Mouse (Mus musculus) kidney, postnatal 0 days (tissue): ENCODE measurements around the gene Birc5. TPM values are rescaled to one million over a fixed set of nuclear protein-coding genes. Genes with fewer than 3 reads are reported as not detected.

Experiments used
- ATAC-seq: fragments of 200-750 bp; cut with Nextera tagmentation; replicated peaks from 2 replicates; pipeline ENCODE4 v1.8.0; 2017; ENCODE audit warnings: low read depth, moderate number of reproducible peaks, moderate TSS enrichment, moderate library complexity; ENCODE audit not compliant: low FRiP score
- DNase-seq: peaks from one replicate; pipeline ENCODE4 v3.0.0-alpha.2; 2016; ENCODE audit warnings: low spot score
- H3K27ac ChIP-seq: fragments of 300-500 bp; sonication (generic); 2 replicates; pipeline ENCODE4 v1.5.1; 2014; ENCODE audit warnings: mild to moderate bottlenecking
- H3K27me3 ChIP-seq: fragments of 300-500 bp; sonication (generic); 2 replicates; pipeline ENCODE4 v1.6.1; 2014; ENCODE audit warnings: low read length, mixed read lengths; ENCODE audit not compliant: insufficient read depth
- H3K36me3 ChIP-seq: fragments of 300-500 bp; sonication (generic); 2 replicates; pipeline ENCODE4 v1.6.1; 2014; ENCODE audit warnings: low read length, mixed read lengths; ENCODE audit not compliant: insufficient read depth
- H3K4me1 ChIP-seq: fragments of 300-500 bp; sonication (generic); replicated peaks from 2 replicates; pipeline ENCODE4 v1.6.1; 2014; ENCODE audit warnings: antibody characterized with exemption, low read length, mixed read lengths; ENCODE audit not compliant: insufficient read depth
- H3K4me2 ChIP-seq: fragments of 300-500 bp; sonication (generic); 2 replicates; pipeline ENCODE4 v1.6.1; 2014; ENCODE audit warnings: mild to moderate bottlenecking, low read length, moderate library complexity, mixed read lengths
- H3K4me3 ChIP-seq: fragments of 300-500 bp; sonication (generic); replicated peaks from 2 replicates; pipeline ENCODE4 v1.5.1; 2014; ENCODE audit warnings: low read depth, low read length
- H3K9ac ChIP-seq: fragments of 300-500 bp; sonication (generic); 2 replicates; pipeline ENCODE4 v1.6.1; 2014; ENCODE audit warnings: low read depth, low read length
- H3K9me3 ChIP-seq: fragments of 300-500 bp; sonication (generic); replicated peaks from 2 replicates; pipeline ENCODE4 v1.6.1; 2016; ENCODE audit warnings: low read length, inconsistent platforms, mixed read lengths
- CTCF ChIP-seq: IDR thresholded peaks from 2 replicates; pipeline ENCODE4 v1.5.1; 2016; ENCODE audit warnings: antibody characterized with exemption, low read depth, mild to moderate bottlenecking, moderate library complexity
- WGBS: fragments of 180-500 bp; shearing (Covaris S2); extraction: QIAGEN DNeasy Blood & Tissue Kit; methylation state at CpG from one replicate; pipeline ENCODE4 v1.1.7; 2014; 5-methylcytosine and 5-hydroxymethylcytosine counted together
- polyA plus RNA-seq: library from polyadenylated mRNA; unstranded; fragments of >200 nt; fragmentation: Nextera tagmentation; extraction: Ambion mirVana; gene quantifications from 2 replicates; pipeline ENCODE4 v1.2.1, GENCODE M21; 2015

Gene Birc5
- polyA plus RNA-seq, 1 experiment from 2014 or later, result 145 TPM

DNA sequence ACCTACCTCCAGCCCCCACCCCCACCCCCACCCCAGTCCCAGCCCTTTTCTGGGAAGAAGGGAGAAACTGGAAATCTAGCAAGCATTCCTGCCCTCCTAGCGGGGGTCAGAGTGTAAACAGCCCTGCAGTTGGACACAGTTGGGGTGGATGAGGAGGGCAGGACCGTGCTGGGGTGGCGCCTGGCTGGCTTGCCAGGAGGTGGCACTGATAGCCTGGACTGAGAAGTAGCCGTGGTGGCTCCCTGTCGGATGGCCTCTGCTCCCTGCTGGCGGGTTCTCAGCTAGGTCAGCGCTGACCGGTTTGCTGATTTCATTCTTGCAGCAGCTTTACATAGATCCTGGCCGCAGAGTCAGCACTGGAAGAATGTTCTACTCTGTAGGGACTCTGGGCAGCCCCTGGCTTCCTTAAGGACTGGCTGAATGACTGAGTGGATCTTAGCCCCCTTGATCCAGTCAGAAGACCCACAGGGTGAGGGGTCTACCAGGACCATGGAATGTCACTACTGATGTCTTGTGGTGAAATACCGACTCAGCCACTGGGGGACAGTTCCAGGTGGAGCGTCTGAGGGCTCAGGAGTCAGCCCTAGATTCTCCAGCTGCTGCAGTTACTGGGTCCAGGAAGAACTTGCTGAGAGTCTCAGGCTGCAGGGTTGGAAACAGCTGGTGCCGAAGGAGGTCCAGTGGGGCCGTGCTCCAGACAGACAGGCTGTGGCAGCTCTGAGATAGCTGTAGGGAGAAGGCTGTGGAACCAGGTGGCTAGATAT lies 41.6 kb downstream of the Birc5 start:
- Histone ChIP-seq H3K4me2 (no peak overlapping the region), H3K27ac (no peak overlapping the region), H3K9ac (no peak overlapping the region), H3K4me1 (peaks cover 41% of the 10 kb centered on the region), H3K27me3 (peaks cover 4% of the 10 kb centered on the region; the same call in 1 of the 2 replicates), H3K36me3 (no peaks in the 10 kb centered on the region), H3K9me3 (no peaks in the 10 kb centered on the region), H3K4me3 (no peak overlapping the region)
- TF ChIP-seq CTCF, result peak; percentile 57
- WGBS, result 29% methylated on average over 13 of the region's 13 CpGs
- peak; percentile 62; the same call in 1 of the 2 replicates for ATAC-seq
- DNase-seq, result peak; percentile 62

DNA sequence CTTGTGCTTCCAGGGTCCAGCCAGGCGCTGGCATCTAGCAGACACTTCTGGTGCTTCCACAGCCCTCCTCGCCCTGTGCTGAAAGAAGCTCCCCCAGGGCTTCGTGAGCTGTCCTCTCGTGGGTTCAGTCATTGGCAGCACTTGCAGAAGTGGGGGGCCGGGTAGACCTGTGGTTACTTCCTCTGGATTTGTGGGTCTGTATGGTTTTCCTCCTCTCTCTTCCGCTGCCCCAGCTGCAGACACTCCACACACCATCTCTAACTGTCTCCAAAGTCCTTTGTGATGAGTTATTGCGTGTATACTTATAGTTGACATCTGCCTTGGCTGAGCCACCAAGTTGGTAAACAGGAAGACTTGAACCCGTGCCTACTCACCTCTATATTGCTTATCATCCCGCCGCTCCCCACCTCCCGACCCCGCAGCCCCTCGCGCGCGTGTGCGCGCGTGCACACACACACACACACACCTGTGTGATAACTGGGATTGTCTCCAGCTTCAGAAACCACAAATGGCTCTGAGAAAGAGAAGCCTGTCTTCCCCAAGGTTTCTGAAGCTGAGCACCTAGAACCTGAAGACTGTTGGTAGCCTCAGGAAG lies 42.6 kb downstream of the Birc5 start:
- no peak for TF ChIP-seq CTCF

DNA sequence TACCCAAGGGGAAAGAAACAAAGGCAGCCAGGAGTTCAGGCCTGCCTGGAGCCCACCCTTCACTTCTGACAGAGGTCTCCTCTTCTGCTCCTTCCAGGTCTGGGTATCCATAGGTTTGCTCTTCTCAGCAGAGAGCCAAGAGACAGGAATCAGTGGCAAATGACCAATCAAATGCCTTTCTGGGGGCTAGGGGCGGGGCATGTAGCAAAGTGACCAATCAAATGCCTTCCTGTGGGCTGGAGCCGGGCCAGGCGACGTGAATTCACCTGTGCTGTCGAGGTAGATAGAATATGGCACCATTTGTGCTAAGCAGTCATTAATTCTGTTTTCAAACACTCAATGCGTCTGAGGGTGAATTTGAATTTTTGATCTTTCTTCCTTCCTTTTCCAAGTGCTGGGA lies 43.1 kb downstream of the Birc5 start:
- DNase-seq, result no peak
- no peak for ATAC-seq

More for the DNA sequence above, 42.6 kb downstream of the Birc5 start:
- no peak for DNase-seq
- Histone ChIP-seq H3K4me3 (no peak overlapping the region), H3K9ac (no peak overlapping the region), H3K27me3 (peaks cover 4% of the 10 kb centered on the region; the same call in 1 of the 2 replicates), H3K27ac (no peak overlapping the region), H3K4me2 (no peak overlapping the region), H3K4me1 (peaks cover 34% of the 10 kb centered on the region), H3K36me3 (no peaks in the 10 kb centered on the region), H3K9me3 (no peaks in the 10 kb centered on the region)
- WGBS, result 92% methylated on average over 19 of the region's 19 CpGs
- no peak for ATAC-seq

DNA sequence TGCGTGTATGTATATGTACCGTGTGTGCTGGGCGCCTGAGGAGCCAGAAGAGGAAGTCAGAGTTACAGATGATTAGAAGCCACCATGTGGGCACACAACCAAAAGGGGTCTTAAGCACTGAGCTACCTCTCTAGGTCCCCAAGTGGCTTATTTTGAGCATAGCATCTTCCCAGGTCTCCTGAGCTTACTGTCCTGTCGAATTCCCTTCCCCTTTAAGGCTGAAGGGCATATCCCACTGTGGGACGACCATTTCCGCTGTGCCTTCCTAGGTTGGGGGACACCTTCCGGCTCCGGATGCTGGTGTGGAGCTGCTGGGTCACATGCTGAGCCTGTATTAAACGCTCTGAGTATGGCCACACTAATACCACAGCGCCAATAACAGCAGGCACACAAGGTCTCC lies 45.6 kb downstream of the Birc5 start:
- Histone ChIP-seq H3K9ac (no peak overlapping the region), H3K4me2 (no peak overlapping the region), H3K27me3 (no peaks in the 10 kb centered on the region), H3K36me3 (no peaks in the 10 kb centered on the region), H3K27ac (no peak overlapping the region), H3K9me3 (no peaks in the 10 kb centered on the region), H3K4me3 (no peak overlapping the region), H3K4me1 (peaks cover 21% of the 10 kb centered on the region)
- 59% methylated on average over 10 of the region's 10 CpGs for WGBS
- DNase-seq (no peak), ATAC-seq (no peak)
- no peak for TF ChIP-seq CTCF

More for the DNA sequence above, 43.1 kb downstream of the Birc5 start:
- H3K9me3 ChIP-seq, result no peaks in the 10 kb centered on the region
- H3K9ac ChIP-seq, result no peak overlapping the region
- TF ChIP-seq CTCF, result no peak
- H3K4me2 ChIP-seq, result no peak overlapping the region
- H3K27ac ChIP-seq, result no peak overlapping the region
- WGBS, result 76% methylated on average over 6 of the region's 6 CpGs
- peaks cover 4% of the 10 kb centered on the region; the same call in 1 of the 2 replicates for H3K27me3 ChIP-seq
- H3K4me1 ChIP-seq, result peaks cover 34% of the 10 kb centered on the region
- H3K4me3 ChIP-seq, result no peak overlapping the region
- H3K36me3 ChIP-seq, result no peaks in the 10 kb centered on the region

DNA sequence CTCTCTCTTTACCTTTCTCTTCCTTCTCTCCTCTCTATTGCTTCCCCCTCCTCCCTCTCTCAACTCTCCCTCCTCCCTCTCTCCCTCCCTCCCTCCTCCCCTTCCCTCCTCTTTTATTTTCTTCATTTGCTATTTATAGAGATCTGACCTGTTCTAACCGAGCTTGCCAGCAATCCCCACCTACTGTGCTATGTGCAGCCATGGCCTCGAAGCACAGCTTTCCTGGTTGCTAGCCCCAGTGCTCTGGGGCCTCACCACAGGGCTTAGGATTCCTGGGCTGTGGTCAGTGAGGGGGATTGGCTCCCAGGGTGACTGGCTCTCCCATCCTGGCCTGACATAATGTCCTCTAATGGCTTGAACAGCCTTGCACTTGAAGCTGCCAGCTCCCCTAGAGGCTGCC lies 47.5 kb downstream of the Birc5 start:
- Histone ChIP-seq H3K4me1 (peaks cover 4% of the 10 kb centered on the region; the same call in 1 of the 2 replicates), H3K36me3 (no peaks in the 10 kb centered on the region), H3K4me2 (no peak overlapping the region), H3K9me3 (no peaks in the 10 kb centered on the region), H3K27me3 (no peaks in the 10 kb centered on the region), H3K9ac (no peak overlapping the region), H3K27ac (no peak overlapping the region), H3K4me3 (no peak overlapping the region)
- DNase-seq, result no peak
- 23% methylated on average over 2 of the region's 2 CpGs for WGBS
- no peak for ATAC-seq
- TF ChIP-seq CTCF, result no peak

DNA sequence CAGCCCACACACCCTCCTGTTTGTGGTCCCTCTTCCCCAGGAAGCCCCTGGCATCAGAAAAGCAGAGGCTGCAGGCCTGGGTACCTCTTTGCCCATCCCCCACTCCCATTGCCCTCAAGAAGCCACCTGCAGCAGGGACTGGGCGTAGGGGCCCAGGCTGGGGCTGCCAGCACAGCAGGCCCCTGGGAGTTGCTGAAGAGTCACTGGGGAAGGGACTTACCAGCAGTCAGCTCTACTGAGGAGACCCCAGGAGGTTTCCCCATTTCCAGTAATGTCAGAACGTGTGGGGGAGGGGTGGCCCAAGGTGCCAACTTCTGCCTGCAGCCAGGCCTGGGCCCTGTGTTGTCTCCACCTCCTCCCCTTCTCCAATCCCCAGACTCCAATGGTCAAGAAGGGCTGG lies 53.2 kb downstream of the Birc5 start:
- DNase-seq, result no peak
- WGBS, result 88% methylated on average over 2 of the region's 2 CpGs
- ATAC-seq, result no peak
- no peaks in the 10 kb centered on the region for H3K27me3 ChIP-seq
- H3K36me3 ChIP-seq, result no peaks in the 10 kb centered on the region
- no peak overlapping the region for H3K9ac ChIP-seq
- H3K27ac ChIP-seq, result no peak overlapping the region
- H3K4me2 ChIP-seq, result no peak overlapping the region
- no peak overlapping the region for H3K4me3 ChIP-seq
- no peaks in the 10 kb centered on the region for H3K4me1 ChIP-seq
- TF ChIP-seq CTCF, result no peak
- H3K9me3 ChIP-seq, result no peaks in the 10 kb centered on the region
